Mouse (Mus musculus) gastrocnemius, postnatal 36 days (tissue): ENCODE measurements at regions not wholly inside any gene's neighbourhood (a gene's known extent, or its start where the extent isn't known, plus 50 kb on each side); places are given as distances from the start of the nearest gene placed in this dataset.

Source experiments
- DNase-seq, 2 experiments: peaks; one replicate each; pipeline ENCODE4 v3.0.0; 2022
- intact Hi-C: fragments of 180-260 bp; cut with DNase I; formaldehyde crosslinking; loops from one replicate; pipeline ENCODE4 v1.15.1; 2025

- intact Hi-C loops: no loop called here
Observed at GRCm38 (mm10) chr7:129974837-129975236, 383.2 kb downstream of the Wdr11 start.

GRCm38 (mm10) chr7:129975781-129976514 lies 384.3 kb downstream of the Wdr11 start:
- intact Hi-C loops: no loop called here
- no peak for DNase-seq

More at GRCm38 (mm10) chr7:129974837-129975236, 383.2 kb downstream of the Wdr11 start:
- DNase-seq: no peak

- DNase-seq: no peak
- intact Hi-C loops: no loop called here
Observed at GRCm38 (mm10) chr7:129978576-129978975, 386.9 kb downstream of the Wdr11 start.

GRCm38 (mm10) chr7:129979337-129979736 lies 387.7 kb downstream of the Wdr11 start:
- DNase-seq: no peak
- intact Hi-C loops: no loop called here

- no peak for DNase-seq
- intact Hi-C loops: no loop called here
Observed at GRCm38 (mm10) chr7:129980501-129980900, 388.8 kb downstream of the Wdr11 start.

GRCm38 (mm10) chr7:129982411-129982810 lies 390.7 kb downstream of the Wdr11 start:
- DNase-seq: no peak
- intact Hi-C loops: no loop called here

- intact Hi-C loops: no loop called here
- DNase-seq: no peak
Observed at GRCm38 (mm10) chr7:129983601-129984120, 392.0 kb downstream of the Wdr11 start.

- intact Hi-C loops: no loop called here
- DNase-seq: no peak
Observed at GRCm38 (mm10) chr7:129984367-129984766, 392.7 kb downstream of the Wdr11 start.

- intact Hi-C loops: no loop called here
- no peak for DNase-seq
Observed at GRCm38 (mm10) chr7:129987119-129987665, 395.5 kb downstream of the Wdr11 start.

- intact Hi-C loops: no loop called here
- DNase-seq: no peak
Observed at GRCm38 (mm10) chr7:129987713-129988112, 396.1 kb downstream of the Wdr11 start.

GRCm38 (mm10) chr7:129993446-129994223 lies 402.0 kb downstream of the Wdr11 start:
- intact Hi-C loops: no loop called here
- no peak for DNase-seq

GRCm38 (mm10) chr7:129995529-129995928 lies 403.9 kb downstream of the Wdr11 start:
- intact Hi-C loops: no loop called here
- DNase-seq: no peak

- intact Hi-C loops: no loop called here
- no peak for DNase-seq
Observed at GRCm38 (mm10) chr7:130001064-130001463, 409.4 kb downstream of the Wdr11 start.

- no peak for DNase-seq
- intact Hi-C loops: no loop called here
Observed at GRCm38 (mm10) chr7:130002002-130002401, 410.3 kb downstream of the Wdr11 start.

- intact Hi-C loops: no loop called here
- no peak for DNase-seq
Observed at GRCm38 (mm10) chr7:130005406-130005805, 413.7 kb downstream of the Wdr11 start.

GRCm38 (mm10) chr7:130007993-130008583 lies 416.4 kb downstream of the Wdr11 start:
- DNase-seq: no peak
- intact Hi-C loops: no loop called here

GRCm38 (mm10) chr7:130008591-130009418 lies 417.1 kb downstream of the Wdr11 start:
- intact Hi-C loops: no loop called here

GRCm38 (mm10) chr7:130012067-130012466 lies 420.4 kb downstream of the Wdr11 start:
- no peak for DNase-seq
- intact Hi-C loops: no loop called here

More at GRCm38 (mm10) chr7:130008591-130009418, 417.1 kb downstream of the Wdr11 start:
- DNase-seq: no peak

- DNase-seq: no peak
- intact Hi-C loops: no loop called here
Observed at GRCm38 (mm10) chr7:130013109-130013508, 421.4 kb downstream of the Wdr11 start.

- intact Hi-C loops: no loop called here
- no peak for DNase-seq
Observed at GRCm38 (mm10) chr7:130014609-130015008, 422.9 kb downstream of the Wdr11 start.
